Mouse (Mus musculus) liver, embryonic 12.5 days (tissue): Measurements from ENCODE around the gene Trap1a. TPM values are rescaled to one million over a fixed set of nuclear protein-coding genes. Genes with fewer than 3 reads are reported as not detected.
"Not testable (repeated sequence)": the region's sequence is repeated elsewhere in the genome, so short reads cannot be mapped to it uniquely, and the experiment has no call there.

ENCODE experiments used
- ATAC-seq: fragments of 200-750 bp; cut with Nextera tagmentation; 2 replicates; pipeline ENCODE4 v1.8.0; 2017; ENCODE audit warnings: moderate number of reproducible peaks, mild to moderate bottlenecking, moderate library complexity
- H3K27ac ChIP-seq: fragments of 300-500 bp; sonication (generic); 2 replicates; pipeline ENCODE4 v1.5.1; 2016; ENCODE audit warnings: mild to moderate bottlenecking
- H3K27me3 ChIP-seq: fragments of 300-500 bp; sonication (generic); replicated peaks from 2 replicates; pipeline ENCODE4 v1.6.1; 2016; ENCODE audit warnings: mild to moderate bottlenecking, moderate library complexity
- H3K36me3 ChIP-seq: fragments of 300-500 bp; sonication (generic); 2 replicates; pipeline ENCODE4 v1.6.1; 2016; ENCODE audit warnings: mild to moderate bottlenecking, moderate library complexity
- H3K4me1 ChIP-seq: fragments of 300-500 bp; sonication (generic); 2 replicates; pipeline ENCODE4 v1.6.1; 2016
- H3K4me2 ChIP-seq: fragments of 300-500 bp; sonication (generic); 2 replicates; pipeline ENCODE4 v1.6.1; 2016; ENCODE audit warnings: mild to moderate bottlenecking, moderate library complexity
- H3K4me3 ChIP-seq: fragments of 300-500 bp; sonication (generic); 2 replicates; pipeline ENCODE4 v1.5.1; 2016; ENCODE audit warnings: mild to moderate bottlenecking, moderate library complexity
- H3K9ac ChIP-seq: fragments of 300-500 bp; sonication (generic); 2 replicates; pipeline ENCODE4 v1.6.1; 2016; ENCODE audit warnings: mild to moderate bottlenecking, moderate library complexity
- H3K9me3 ChIP-seq: fragments of 300-500 bp; sonication (generic); replicated peaks from 2 replicates; pipeline ENCODE4 v1.6.1; 2016; ENCODE audit warnings: mild to moderate bottlenecking, moderate library complexity
- WGBS: fragments of 180-500 bp; shearing (Covaris S2); methylation state at CpG from one replicate; pipeline ENCODE4 v1.1.7; 2016; ENCODE audit not compliant: insufficient replicate concordance; 5-methylcytosine and 5-hydroxymethylcytosine counted together
- polyA plus RNA-seq: library from polyadenylated mRNA; unstranded; fragments of >200 nt; fragmentation: Nextera tagmentation; extraction: Ambion mirVana; gene quantifications from 2 replicates; pipeline ENCODE4 v1.2.1, GENCODE M21; 2016

Trap1a gene
- polyA plus RNA-seq, result 0.54 and 0.62 TPM in 2 replicates

DNA sequence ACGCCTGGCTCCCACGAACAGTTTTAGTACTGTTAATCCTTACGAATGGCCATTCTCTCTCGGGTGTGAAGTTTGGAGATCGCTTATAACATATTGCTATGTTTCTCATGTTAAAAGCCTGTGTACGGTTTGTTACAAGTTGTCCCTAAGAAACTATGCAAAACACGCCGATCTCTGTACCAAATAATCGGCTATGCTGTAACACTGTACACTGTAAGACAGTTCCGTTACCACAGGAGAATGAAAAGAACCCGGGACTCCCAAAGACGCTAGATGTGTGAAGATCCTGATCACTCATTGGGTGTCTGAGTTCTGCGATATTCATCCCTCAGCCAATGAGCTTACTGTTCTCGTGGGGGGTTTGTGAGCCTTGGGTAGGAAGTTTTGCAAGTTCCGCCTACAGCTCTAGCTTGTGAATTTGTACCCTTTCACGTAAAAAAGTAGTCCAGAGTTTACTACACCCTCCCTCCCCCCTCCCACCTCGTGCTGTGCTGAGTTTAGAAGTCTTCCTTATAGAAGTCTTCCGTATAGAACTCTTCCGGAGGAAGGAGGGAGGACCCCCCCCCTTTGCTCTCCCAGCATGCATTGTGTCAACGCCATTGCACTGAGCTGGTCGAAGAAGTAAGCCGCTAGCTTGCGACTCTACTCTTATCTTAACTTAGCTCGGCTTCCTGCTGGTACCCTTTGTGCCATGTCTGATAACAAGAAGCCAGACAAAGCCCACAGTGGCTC is at the start of gene Trap1a:
Gene Trap1a, plus strand, starts transcription at position 421 of the 732 bp plus-strand sequence.
- no peaks in the 10 kb centered on the region for H3K9me3 ChIP-seq
- no peak within 1 kb of the TSS for H3K27ac ChIP-seq
- no peak within 1 kb of the TSS for H3K4me2 ChIP-seq
- WGBS, result 82% methylated on average over 24 of the region's 24 CpGs
- H3K4me1 ChIP-seq, result no peaks in the 10 kb centered on the region
- H3K36me3 ChIP-seq, result no peaks in the 10 kb centered on the region
- no peak for ATAC-seq
- H3K4me3 ChIP-seq, result no peak within 1 kb of the TSS
- no peak within 1 kb of the TSS for H3K9ac ChIP-seq
- H3K27me3 ChIP-seq, result no peaks in the 10 kb centered on the region

DNA sequence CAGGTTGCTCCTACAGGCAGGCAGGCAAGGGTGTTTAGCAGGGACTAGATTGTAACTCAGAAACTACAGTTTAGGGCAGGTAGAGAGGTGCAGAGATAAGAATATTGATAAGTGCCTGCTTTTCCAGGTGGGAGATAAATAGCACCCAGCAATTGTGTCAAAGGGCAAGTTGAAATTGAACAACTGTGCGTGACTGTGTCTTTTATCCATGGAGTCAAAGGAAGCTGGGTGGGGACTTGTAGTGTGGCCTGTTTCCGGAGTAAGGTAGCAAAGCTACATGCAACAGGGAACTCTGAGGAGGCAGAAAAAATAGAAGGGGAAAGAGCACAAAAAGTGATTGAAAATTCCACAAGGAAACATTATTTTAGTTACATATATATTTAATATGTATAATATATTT is 40.4 kb upstream of the Trap1a start:
- WGBS, result 65% methylated on average over 2 of the region's 2 CpGs
- ATAC-seq, result no peak

DNA sequence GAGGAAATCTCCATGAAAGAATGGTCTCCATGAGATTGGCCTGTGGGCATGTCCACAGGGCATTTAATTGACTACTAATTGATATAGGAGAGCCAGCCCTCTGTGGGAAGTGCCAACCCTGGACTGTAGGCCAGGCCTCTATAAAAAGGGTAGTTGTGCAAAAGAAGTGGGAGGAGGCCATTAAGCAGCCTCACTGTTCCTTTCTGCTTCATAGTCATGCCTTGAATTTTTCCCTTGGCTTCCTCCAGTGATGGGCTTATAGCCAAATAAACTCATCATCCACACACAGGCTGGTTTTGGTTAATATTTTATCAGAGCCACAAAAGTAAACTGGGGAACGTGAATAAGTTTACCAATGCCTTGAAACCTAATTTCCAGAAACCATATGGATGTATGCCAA is 38.2 kb upstream of the Trap1a start:
- no peak overlapping the region for H3K9ac ChIP-seq
- no peak for ATAC-seq
- H3K27me3 ChIP-seq, result no peaks in the 10 kb centered on the region
- H3K36me3 ChIP-seq, result no peaks in the 10 kb centered on the region
- no peak overlapping the region for H3K4me3 ChIP-seq
- no peaks in the 10 kb centered on the region for H3K4me1 ChIP-seq
- 69% methylated on average over 1 of the region's 1 CpGs for WGBS
- no peak overlapping the region for H3K27ac ChIP-seq
- H3K4me2 ChIP-seq, result no peak overlapping the region
- H3K9me3 ChIP-seq, result no peaks in the 10 kb centered on the region

More for the DNA sequence above, 40.4 kb upstream of the Trap1a start:
- Histone ChIP-seq H3K4me1 (no peaks in the 10 kb centered on the region), H3K27ac (no peak overlapping the region), H3K36me3 (no peaks in the 10 kb centered on the region), H3K27me3 (no peaks in the 10 kb centered on the region), H3K9ac (no peak overlapping the region), H3K4me3 (no peak overlapping the region), H3K4me2 (no peak overlapping the region), H3K9me3 (no peaks in the 10 kb centered on the region)

- not testable (repeated sequence) for H3K27ac ChIP-seq, H3K9me3 ChIP-seq, H3K4me1 ChIP-seq, H3K9ac ChIP-seq, H3K36me3 ChIP-seq, H3K4me2 ChIP-seq, ATAC-seq, H3K4me3 ChIP-seq, H3K27me3 ChIP-seq
- 75% methylated on average over 5 of the region's 5 CpGs for whole genome bisulfite sequencing
These were observed 16.1 kb upstream of the Trap1a start for GRCm38 (mm10) chrX:139317356-139317755.

DNA sequence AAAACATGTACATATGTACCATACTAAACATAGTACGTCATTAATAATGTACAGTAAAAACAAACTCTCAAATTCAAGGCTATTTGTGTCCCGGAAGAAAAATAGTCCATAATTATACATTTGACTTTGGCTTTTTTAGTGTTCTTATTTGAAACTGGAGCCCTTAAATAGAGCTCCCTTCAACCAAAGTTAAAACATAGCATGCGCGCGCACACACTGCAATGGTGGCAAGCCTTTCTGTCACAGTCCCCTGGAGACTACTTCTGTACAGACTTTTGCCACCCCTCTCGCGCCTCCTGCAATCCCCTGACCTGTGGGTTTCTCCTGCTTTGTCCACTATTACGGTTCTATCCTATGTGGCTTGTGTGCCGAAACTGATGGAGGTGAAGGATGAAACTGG is 900 bp upstream of the Trap1a start:
- 87% methylated on average over 9 of the region's 9 CpGs for WGBS
- Histone ChIP-seq H3K9ac (no peak overlapping the region), H3K27me3 (no peaks in the 10 kb centered on the region), H3K4me1 (no peaks in the 10 kb centered on the region), H3K36me3 (no peaks in the 10 kb centered on the region), H3K4me3 (no peak overlapping the region), H3K27ac (no peak overlapping the region), H3K4me2 (no peak overlapping the region), H3K9me3 (no peaks in the 10 kb centered on the region)
- ATAC-seq, result no peak

DNA sequence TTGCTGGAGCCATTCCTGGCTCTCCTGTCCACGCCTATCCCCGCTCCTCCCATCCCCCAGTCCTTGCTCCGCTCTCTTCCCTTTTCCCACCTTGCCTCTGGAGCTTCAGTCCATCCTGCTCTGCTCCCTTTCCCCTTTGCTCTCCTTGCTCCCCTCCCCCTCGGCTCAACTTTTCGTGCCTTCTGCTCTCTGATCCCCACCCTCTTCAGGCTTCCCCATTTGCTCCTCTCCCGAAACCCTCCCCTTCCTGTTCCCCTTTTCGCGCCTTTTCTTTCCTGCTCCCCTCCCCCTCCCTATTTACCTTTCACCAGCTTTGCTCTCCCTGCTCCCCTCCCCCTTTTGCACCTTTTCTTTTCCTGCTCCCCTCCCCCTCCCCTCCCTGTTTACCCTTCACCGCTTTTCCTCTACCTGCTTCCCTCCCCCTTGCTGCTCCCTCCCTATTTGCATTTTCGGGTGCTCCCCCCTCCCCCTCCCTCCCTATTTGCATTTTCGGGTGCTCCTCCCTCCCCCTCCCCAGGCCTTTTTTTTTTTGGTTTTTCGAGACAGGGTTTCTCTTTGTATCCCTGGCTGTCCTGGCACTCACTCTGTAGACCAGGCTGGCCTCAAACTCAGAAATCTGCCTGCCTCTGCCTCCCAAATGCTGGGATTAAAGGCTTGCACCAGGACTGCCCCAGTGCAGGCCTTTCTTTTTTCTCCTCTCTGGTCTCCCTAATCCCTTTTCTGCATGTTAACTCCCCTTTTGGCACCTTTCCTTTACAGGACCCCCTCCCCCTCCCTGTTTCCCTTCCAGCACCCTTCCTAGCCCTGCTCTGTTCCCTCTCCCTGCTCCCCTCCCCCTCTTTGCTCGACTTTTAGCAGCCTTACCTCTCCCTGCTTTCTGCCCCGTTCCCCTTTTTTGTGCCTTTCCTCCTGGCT is 1.3 kb downstream of the Trap1a start:
- H3K9ac ChIP-seq, result no peak overlapping the region
- H3K4me2 ChIP-seq, result no peak overlapping the region
- no peaks in the 10 kb centered on the region for H3K27me3 ChIP-seq
- no peaks in the 10 kb centered on the region for H3K36me3 ChIP-seq
- no peak overlapping the region for H3K27ac ChIP-seq
- ATAC-seq, result no peak
- H3K4me1 ChIP-seq, result no peaks in the 10 kb centered on the region
- no peaks in the 10 kb centered on the region for H3K9me3 ChIP-seq
- 58% methylated on average over 13 of the region's 14 CpGs for WGBS
- no peak overlapping the region for H3K4me3 ChIP-seq

DNA sequence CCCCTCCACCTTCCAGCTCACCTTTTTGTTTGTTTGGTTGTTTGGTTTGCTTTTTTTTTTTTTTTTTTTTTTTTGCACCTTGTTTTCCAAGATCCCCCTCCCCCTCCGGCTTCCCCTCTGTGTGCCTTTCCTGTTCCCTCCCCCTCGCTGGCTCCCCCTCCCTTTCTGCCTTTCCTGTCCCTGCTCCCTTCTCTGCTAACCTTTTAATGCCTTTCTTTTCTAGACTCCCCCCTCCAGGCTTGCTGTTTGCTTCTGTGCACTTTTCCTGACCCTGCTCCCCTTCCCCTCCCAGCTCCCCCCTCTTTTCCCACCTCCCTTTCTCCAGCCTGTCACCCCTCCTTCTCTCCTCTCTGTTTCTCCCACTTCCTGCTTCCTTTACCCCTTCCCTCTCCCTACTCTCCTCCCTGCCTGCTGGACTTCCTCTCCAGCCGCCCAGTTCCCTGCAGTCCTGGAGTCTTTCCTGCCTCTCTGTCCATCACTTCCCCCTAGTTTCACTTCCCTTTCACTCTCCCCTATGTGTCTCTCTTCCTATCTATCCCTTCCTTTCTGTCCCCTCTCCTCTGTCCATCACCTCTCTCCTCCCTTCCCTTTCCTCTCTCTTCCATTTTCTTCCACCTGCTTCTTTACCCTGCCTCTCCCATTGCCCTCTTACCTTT is 2.1 kb downstream of the Trap1a start:
- no peaks in the 10 kb centered on the region for H3K27me3 ChIP-seq
- H3K4me1 ChIP-seq, result no peaks in the 10 kb centered on the region
- no peaks in the 10 kb centered on the region for H3K36me3 ChIP-seq
- 44% methylated on average over 3 of the region's 3 CpGs for WGBS
- H3K9ac ChIP-seq, result no peak overlapping the region
- ATAC-seq, result no peak
- no peak overlapping the region for H3K4me3 ChIP-seq
- H3K9me3 ChIP-seq, result no peaks in the 10 kb centered on the region
- no peak overlapping the region for H3K27ac ChIP-seq
- H3K4me2 ChIP-seq, result no peak overlapping the region

GRCm38 (mm10) chrX:139339553-139339952 is 6.1 kb downstream of the Trap1a start:
- no peaks in the 10 kb centered on the region for H3K4me1 ChIP-seq
- WGBS, result 78% methylated on average over 4 of the region's 4 CpGs
- no peak overlapping the region for H3K4me3 ChIP-seq
- 0 out of 2 replicates have a peak, but pooled peaks cover 3% of the 10 kb centered on the region for H3K27me3 ChIP-seq
- no peaks in the 10 kb centered on the region for H3K36me3 ChIP-seq
- ATAC-seq, result no peak
- H3K27ac ChIP-seq, result no peak overlapping the region
- H3K9ac ChIP-seq, result no peak overlapping the region
- no peak overlapping the region for H3K4me2 ChIP-seq
- H3K9me3 ChIP-seq, result no peaks in the 10 kb centered on the region

DNA sequence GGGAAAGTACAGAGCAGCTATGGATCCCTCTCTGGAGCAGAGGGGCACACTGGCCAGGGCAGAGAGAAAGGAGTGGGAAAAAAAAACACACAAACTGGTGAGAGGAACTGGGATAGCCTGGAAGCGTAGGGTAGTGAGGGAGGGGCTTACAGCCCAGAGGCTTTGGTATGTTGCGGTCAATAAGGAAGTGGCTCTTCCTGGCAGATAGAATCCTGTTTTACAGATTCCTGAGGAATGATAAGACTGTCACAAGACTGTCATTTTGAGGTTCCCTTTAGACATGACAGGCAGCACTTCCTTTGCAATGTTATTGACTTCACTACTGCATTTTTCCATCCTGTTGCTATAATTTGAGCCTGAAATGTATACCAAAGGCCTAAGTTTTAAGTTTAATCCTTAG is 7.7 kb downstream of the Trap1a start:
- no peak for ATAC-seq

DNA sequence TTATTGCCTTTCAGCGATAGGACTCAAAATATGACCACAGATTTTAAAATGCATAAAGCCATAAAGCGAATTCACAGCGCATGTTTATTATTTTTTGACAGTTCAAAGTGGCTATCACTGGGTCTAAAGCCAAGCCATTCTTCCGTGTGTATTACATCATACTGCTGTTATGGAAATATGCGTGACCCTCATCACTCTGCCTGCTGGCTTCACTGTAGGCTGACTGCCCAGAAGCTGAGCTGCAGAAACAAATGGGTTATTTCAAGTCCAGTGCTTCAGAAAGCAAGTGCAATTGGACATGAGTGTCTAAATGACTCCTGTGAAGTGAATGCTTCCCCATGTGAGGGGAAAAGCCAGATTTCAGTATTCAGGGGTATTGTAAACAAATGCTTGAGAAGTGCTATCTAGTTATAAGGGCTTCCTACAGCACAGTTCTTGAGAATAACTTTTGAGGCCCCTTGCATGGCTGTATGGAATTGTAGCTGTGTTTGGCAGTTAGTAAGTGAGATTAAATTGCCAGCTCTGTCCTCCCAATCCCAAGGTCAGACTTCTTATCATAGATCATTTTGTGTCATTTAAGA is 18.8 kb downstream of the Trap1a start:
- WGBS, result 68% methylated on average over 5 of the region's 5 CpGs
- Histone ChIP-seq H3K27ac (no peak overlapping the region), H3K36me3 (no peaks in the 10 kb centered on the region), H3K4me3 (no peak overlapping the region), H3K4me1 (no peaks in the 10 kb centered on the region), H3K9me3 (no peaks in the 10 kb centered on the region), H3K9ac (no peak overlapping the region), H3K27me3 (no peaks in the 10 kb centered on the region), H3K4me2 (no peak overlapping the region)
- no peak for ATAC-seq

More for the DNA sequence above, 7.7 kb downstream of the Trap1a start:
- Histone ChIP-seq H3K9me3 (no peaks in the 10 kb centered on the region), H3K4me3 (no peak overlapping the region), H3K36me3 (no peaks in the 10 kb centered on the region), H3K9ac (no peak overlapping the region), H3K27ac (no peak overlapping the region), H3K4me1 (no peaks in the 10 kb centered on the region), H3K27me3 (0 out of 2 replicates have a peak, but pooled peaks cover 3% of the 10 kb centered on the region), H3K4me2 (no peak overlapping the region)
- WGBS, result 35% methylated on average over 2 of the region's 2 CpGs

DNA sequence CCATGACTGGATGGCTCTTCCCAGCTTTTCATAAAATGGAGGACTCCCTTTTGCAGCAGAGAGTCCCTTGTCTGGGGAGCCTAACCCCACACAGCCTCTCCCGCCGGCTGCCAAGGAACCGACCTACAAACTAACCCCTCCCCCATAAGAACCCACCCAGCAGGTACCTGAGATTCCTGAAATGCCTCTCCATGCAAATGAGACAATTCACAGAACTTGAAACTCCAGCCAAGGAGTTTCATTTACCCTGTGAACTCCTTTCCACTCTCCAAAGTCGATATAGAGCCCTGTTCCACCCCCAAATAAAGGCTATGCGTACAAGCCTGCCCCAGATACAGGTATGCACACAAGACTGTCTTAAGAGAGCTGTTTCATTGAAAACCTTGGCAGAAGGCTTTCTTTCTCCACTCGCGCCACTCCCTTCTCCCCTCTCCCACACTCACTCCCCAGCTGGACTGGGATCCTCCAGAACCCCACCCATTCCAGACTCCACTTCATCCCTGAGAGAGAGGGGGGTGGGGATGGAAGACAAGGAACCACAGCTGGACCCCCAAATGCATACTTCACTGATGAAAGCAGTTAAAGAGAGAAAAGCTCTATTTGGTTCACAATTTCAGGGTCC is 24.3 kb downstream of the Trap1a start:
- H3K4me2 ChIP-seq, result no peak overlapping the region
- no peaks in the 10 kb centered on the region for H3K4me1 ChIP-seq
- no peak overlapping the region for H3K9ac ChIP-seq
- no peak overlapping the region for H3K4me3 ChIP-seq
- no peaks in the 10 kb centered on the region for H3K36me3 ChIP-seq
- ATAC-seq, result no peak
- H3K27ac ChIP-seq, result no peak overlapping the region
- no peaks in the 10 kb centered on the region for H3K9me3 ChIP-seq
- H3K27me3 ChIP-seq, result 0 out of 2 replicates have a peak, but pooled peaks cover 6% of the 10 kb centered on the region
- 52% methylated on average over 7 of the region's 7 CpGs for WGBS
